Mouse (Mus musculus) heart, postnatal 0 days (tissue): Measurements from ENCODE around the gene Trim2.

Source experiments
- CTCF ChIP-seq: IDR thresholded peaks from 2 replicates; pipeline ENCODE4 v1.5.1; 2016; ENCODE audit warnings: antibody characterized with exemption, control low read depth, low read depth
- EP300 ChIP-seq: IDR thresholded peaks from 2 replicates; pipeline ENCODE4 v1.6.1; 2016; ENCODE audit warnings: antibody characterized with exemption, low read depth

GRCm38 (mm10) chr3:84287256-84287655 lies 19.4 kb downstream of the Trim2 start:
- TF ChIP-seq CTCF (no peak), EP300 (no peak)
